Mouse (Mus musculus) stomach, embryonic 14.5 days (tissue): ENCODE measurements around the gene Gm4559. TPM values are rescaled to one million over a fixed set of nuclear protein-coding genes. Genes with fewer than 3 reads are reported as not detected.
"Not testable (repeated sequence)": the region's sequence is repeated elsewhere in the genome, so short reads cannot be mapped to it uniquely, and the experiment has no call there.

Experiments
- ATAC-seq: fragments of 200-750 bp; cut with Nextera tagmentation; 2 replicates; pipeline ENCODE4 v1.8.0; 2017; ENCODE audit warnings: low read depth, moderate TSS enrichment; ENCODE audit not compliant: insufficient number of reproducible peaks, insufficient read depth, low FRiP score
- H3K27ac ChIP-seq: fragments of 300-500 bp; sonication (generic); 2 replicates; pipeline ENCODE4 v1.5.1; 2014; ENCODE audit warnings: mild to moderate bottlenecking, low read length, moderate library complexity, mixed read lengths
- H3K27me3 ChIP-seq: fragments of 300-500 bp; sonication (generic); 2 replicates; pipeline ENCODE4 v1.6.1; 2014; ENCODE audit warnings: low read length, control low read depth, mixed read lengths; ENCODE audit not compliant: control insufficient read depth, insufficient read depth
- H3K36me3 ChIP-seq: fragments of 300-500 bp; sonication (generic); 2 replicates; pipeline ENCODE4 v1.6.1; 2014; ENCODE audit warnings: mild to moderate bottlenecking, control low read depth, low read length, moderate library complexity, mixed read lengths; ENCODE audit not compliant: control insufficient read depth, insufficient read depth
- H3K4me1 ChIP-seq: fragments of 300-500 bp; sonication (generic); 2 replicates; pipeline ENCODE4 v1.6.1; 2014; ENCODE audit warnings: low read length, control low read depth, mixed read lengths; ENCODE audit not compliant: control insufficient read depth, insufficient read depth
- H3K4me2 ChIP-seq: fragments of 300-500 bp; sonication (generic); replicated peaks from 2 replicates; pipeline ENCODE4 v1.6.1; 2014; ENCODE audit warnings: low read depth, low read length, control low read depth
- H3K4me3 ChIP-seq: fragments of 300-500 bp; sonication (generic); 2 replicates; pipeline ENCODE4 v1.5.1; 2014; ENCODE audit warnings: low read depth, low read length, control low read depth
- H3K9ac ChIP-seq: fragments of 300-500 bp; sonication (generic); replicated peaks from 2 replicates; pipeline ENCODE4 v1.6.1; 2014; ENCODE audit warnings: low read depth, mild to moderate bottlenecking, control low read depth, low read length, moderate library complexity, mixed read lengths
- H3K9me3 ChIP-seq: fragments of 300-500 bp; sonication (generic); 2 replicates; pipeline ENCODE4 v1.6.1; 2016; ENCODE audit warnings: low read depth, low read length, control low read depth; ENCODE audit not compliant: control insufficient read depth
- WGBS: fragments of 180-500 bp; shearing (Covaris S2); extraction: QIAGEN DNeasy Blood & Tissue Kit; methylation state at CpG from one replicate; pipeline ENCODE4 v1.1.7; 2014; 5-methylcytosine and 5-hydroxymethylcytosine counted together
- polyA plus RNA-seq: library from polyadenylated mRNA; unstranded; fragments of >200 nt; fragmentation: Nextera tagmentation; extraction: Ambion mirVana; gene quantifications from 2 replicates; pipeline ENCODE4 v1.2.1, GENCODE M21; 2014

Gm4559 gene
- not detected in 2 replicates for polyA plus RNA-seq

- H3K4me2 ChIP-seq, H3K36me3 ChIP-seq, H3K27ac ChIP-seq, H3K27me3 ChIP-seq, H3K9me3 ChIP-seq, ATAC-seq, H3K4me1 ChIP-seq, H3K4me3 ChIP-seq, H3K9ac ChIP-seq: not testable (repeated sequence)
Observed at GRCm38 (mm10) chr7:142274263-142274662, at the start of gene Gm4559. Gene Gm4559, minus strand, starts transcription at chr7:142274363.

- no peak overlapping the region for H3K9ac ChIP-seq
- H3K4me1 ChIP-seq: peaks cover 20% of the 10 kb centered on the region; the same call in 1 of the 2 replicates
- 62% methylated on average over 12 of the region's 12 CpGs for WGBS
- H3K27ac ChIP-seq: peak overlapping the region; percentile 85
- H3K4me2 ChIP-seq: no peak overlapping the region
- H3K36me3 ChIP-seq: no peaks in the 10 kb centered on the region
- ATAC-seq: peak; percentile 46; the same call in 1 of the 2 replicates
- H3K27me3 ChIP-seq: no peaks in the 10 kb centered on the region
- H3K9me3 ChIP-seq: no peaks in the 10 kb centered on the region
- no peak overlapping the region for H3K4me3 ChIP-seq
Observed at GRCm38 (mm10) chr7:142323396-142324117, 49.4 kb upstream of the Gm4559 start.

DNA sequence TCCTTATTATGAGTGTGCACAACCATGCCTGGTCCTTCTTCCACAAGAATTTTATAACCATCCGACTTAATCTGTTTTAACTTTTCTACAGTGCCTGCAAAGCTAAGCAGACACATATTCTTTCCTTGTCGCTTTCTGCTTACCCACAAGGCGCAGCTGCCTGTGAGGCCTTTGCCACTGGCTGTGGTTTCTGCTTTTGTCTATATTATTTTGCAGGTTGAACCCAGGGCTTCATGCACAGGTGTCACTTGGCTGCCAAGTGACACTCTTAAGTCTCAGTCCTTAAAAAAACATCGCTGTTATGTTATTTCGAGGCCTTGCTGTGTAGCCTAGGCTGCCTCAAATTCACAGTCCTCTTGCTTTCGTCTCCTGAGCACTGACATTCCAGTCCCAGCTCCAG is 48.5 kb upstream of the Gm4559 start:
- Histone ChIP-seq H3K27me3 (no peaks in the 10 kb centered on the region), H3K4me2 (no peak overlapping the region), H3K4me1 (peaks cover 20% of the 10 kb centered on the region; the same call in 1 of the 2 replicates), H3K36me3 (no peaks in the 10 kb centered on the region), H3K4me3 (no peak overlapping the region), H3K9me3 (no peaks in the 10 kb centered on the region), H3K27ac (peak overlapping the region; percentile 81; the same call in 1 of the 2 replicates), H3K9ac (no peak overlapping the region)
- 80% methylated on average over 6 of the region's 6 CpGs for WGBS
- ATAC-seq: no peak

DNA sequence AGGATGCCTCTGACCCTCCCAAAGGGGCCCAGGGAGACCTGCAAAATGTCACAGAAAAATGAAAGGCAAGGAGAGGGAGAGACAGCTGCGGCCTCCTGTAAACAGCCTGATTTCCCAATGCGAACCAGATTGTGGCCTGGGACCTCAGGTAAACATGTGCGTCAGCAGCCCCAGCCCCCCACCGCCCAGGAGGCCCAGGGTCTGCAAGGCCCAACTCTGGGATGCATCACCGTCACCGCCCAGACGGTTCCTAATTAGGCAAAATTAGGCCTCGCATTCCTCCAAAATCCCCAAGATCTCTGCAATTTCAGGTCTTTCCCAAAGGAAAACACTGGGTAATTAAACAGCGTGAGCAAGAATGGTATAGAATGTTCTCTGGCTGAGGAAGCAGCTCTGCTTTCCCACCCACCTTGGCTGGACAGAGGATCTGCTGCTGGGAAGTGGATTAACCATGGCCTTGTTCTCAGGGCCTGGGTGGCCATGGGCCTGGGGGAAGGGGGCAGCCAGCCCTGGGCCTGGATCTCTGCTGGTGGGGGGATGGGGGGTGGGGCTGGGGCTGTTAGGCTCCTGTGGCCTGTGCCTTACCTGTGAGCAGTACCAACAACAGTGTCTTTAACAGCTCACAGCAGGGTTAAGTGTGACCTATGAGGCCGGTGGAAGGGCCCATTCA is 47.6 kb upstream of the Gm4559 start:
- peak overlapping the region; percentile 81 for H3K27ac ChIP-seq
- WGBS: 46% methylated on average over 3 of the region's 10 CpGs
- ATAC-seq, H3K4me3 ChIP-seq, H3K4me2 ChIP-seq, H3K9ac ChIP-seq, H3K27me3 ChIP-seq, H3K36me3 ChIP-seq, H3K9me3 ChIP-seq: not testable (repeated sequence)
- peaks cover 22% of the 10 kb centered on the region; the same call in 1 of the 2 replicates for H3K4me1 ChIP-seq

- Histone ChIP-seq H3K4me2 (no peak overlapping the region), H3K4me1 (peaks cover 24% of the 10 kb centered on the region; the same call in 1 of the 2 replicates), H3K36me3 (no peaks in the 10 kb centered on the region), H3K9me3 (no peaks in the 10 kb centered on the region), H3K27me3 (no peaks in the 10 kb centered on the region), H3K27ac (peak overlapping the region; percentile 74), H3K4me3 (no peak overlapping the region), H3K9ac (no peak overlapping the region)
- WGBS: 18% methylated on average over 2 of the region's 2 CpGs
- no peak for ATAC-seq
Observed at GRCm38 (mm10) chr7:142320906-142321305, 46.7 kb upstream of the Gm4559 start.

DNA sequence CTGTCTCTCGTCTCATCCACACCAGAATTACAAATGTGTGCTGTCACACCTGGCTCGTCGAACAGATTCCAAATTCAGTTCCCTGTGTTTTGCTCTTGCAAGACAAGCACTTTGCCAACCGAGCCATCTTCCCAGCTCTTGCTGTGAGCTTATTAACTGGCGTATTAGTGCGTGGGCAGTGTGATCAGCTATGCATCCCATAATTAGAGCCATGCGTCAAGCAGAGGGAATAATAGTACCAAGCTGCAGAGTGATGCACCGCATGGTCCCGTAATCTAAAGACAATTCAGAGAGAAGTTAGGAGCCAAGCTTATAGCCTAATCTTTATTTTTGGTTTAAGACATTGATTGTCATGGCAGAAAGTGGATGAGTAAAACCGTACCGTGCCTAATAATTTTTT is 45.0 kb upstream of the Gm4559 start:
- H3K27me3 ChIP-seq: no peaks in the 10 kb centered on the region
- no peak overlapping the region for H3K4me2 ChIP-seq
- H3K4me1 ChIP-seq: peaks cover 24% of the 10 kb centered on the region; the same call in 1 of the 2 replicates
- no peaks in the 10 kb centered on the region for H3K9me3 ChIP-seq
- no peaks in the 10 kb centered on the region for H3K36me3 ChIP-seq
- H3K27ac ChIP-seq: peak overlapping the region; percentile 62; the same call in 1 of the 2 replicates
- H3K4me3 ChIP-seq: no peak overlapping the region
- 77% methylated on average over 11 of the region's 11 CpGs for WGBS
- H3K9ac ChIP-seq: no peak overlapping the region
- no peak for ATAC-seq

- H3K4me2 ChIP-seq: no peak overlapping the region
- no peaks in the 10 kb centered on the region for H3K36me3 ChIP-seq
- H3K4me3 ChIP-seq: no peak overlapping the region
- no peak for ATAC-seq
- no peak overlapping the region for H3K9ac ChIP-seq
- 46% methylated on average over 5 of the region's 5 CpGs for WGBS
- H3K9me3 ChIP-seq: no peaks in the 10 kb centered on the region
- H3K4me1 ChIP-seq: peaks cover 21% of the 10 kb centered on the region; the same call in 1 of the 2 replicates
- H3K27me3 ChIP-seq: no peaks in the 10 kb centered on the region
- no peak overlapping the region for H3K27ac ChIP-seq
Observed at GRCm38 (mm10) chr7:142317216-142317615, 43.1 kb upstream of the Gm4559 start.

DNA sequence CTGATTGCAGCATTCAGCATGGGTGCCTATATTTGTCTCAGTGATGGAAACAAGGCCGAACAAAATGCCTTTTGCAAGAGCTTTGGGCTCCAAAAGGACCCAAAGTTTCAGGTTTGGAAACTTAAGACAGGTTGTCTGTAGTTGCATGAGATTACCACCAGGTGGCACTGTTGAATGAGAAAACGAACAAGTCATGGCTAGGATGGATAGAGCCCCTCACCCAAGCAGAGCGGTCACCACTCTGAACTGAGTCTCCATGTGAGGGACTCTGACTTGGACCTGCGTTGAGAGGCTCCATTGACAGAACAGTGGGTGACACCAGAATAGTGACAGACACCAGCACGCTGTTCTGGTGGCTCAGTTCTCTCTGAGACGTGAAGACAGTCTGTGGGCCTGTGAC is 42.4 kb upstream of the Gm4559 start:
- Histone ChIP-seq H3K4me2 (no peak overlapping the region), H3K4me3 (no peak overlapping the region), H3K27ac (no peak overlapping the region), H3K9me3 (no peaks in the 10 kb centered on the region), H3K36me3 (no peaks in the 10 kb centered on the region), H3K27me3 (no peaks in the 10 kb centered on the region), H3K9ac (no peak overlapping the region), H3K4me1 (peaks cover 19% of the 10 kb centered on the region; the same call in 1 of the 2 replicates)
- 29% methylated on average over 6 of the region's 6 CpGs for WGBS
- no peak for ATAC-seq
